Mouse (Mus musculus): ENCODE data around the gene Cd3g.
A peak's percentile ranks its signal among the peaks of the same experiment; 100 is the strongest.
"Not testable (repeated sequence)": the region's sequence is repeated elsewhere in the genome, so short reads cannot be mapped to it uniquely, and the experiment has no call there.

The Cd3g gene

GRCm38 (mm10) chr9:44985721-44986161 is 5.5 kb upstream of the Cd3g start:
- DNase-seq, result peak; percentile 58 to 60

- DNase-seq, result peak in 1 of 2 experiments; percentile 2
Observed at GRCm38 (mm10) chr9:44983001-44983400, 2.8 kb upstream of the Cd3g start.

GRCm38 (mm10) chr9:44982531-44982930 is 2.3 kb upstream of the Cd3g start:
- peak; percentile 52 to 58 for DNase-seq

- no peak for DNase-seq
Observed at GRCm38 (mm10) chr9:44982081-44982480, 1.9 kb upstream of the Cd3g start.

- peak; percentile 67 to 68 for DNase-seq
Observed at GRCm38 (mm10) chr9:44981676-44982075, 1.4 kb upstream of the Cd3g start, which contains the start of gene Cd3d. TSS of gene Cd3d (plus strand) at chr9:44981786.

- peak; percentile 34 to 53 for DNase-seq
Observed at GRCm38 (mm10) chr9:44981104-44981503, 873 bp upstream of the Cd3g start.

- peak; percentile 52 to 56 for DNase-seq
Observed at GRCm38 (mm10) chr9:44979806-44980205, 425 bp downstream of the Cd3g start.

- no peak for DNase-seq
Observed at GRCm38 (mm10) chr9:44977813-44978212, 2.4 kb downstream of the Cd3g start.

- DNase-seq, result peak in 1 of 2 experiments; percentile 45
Observed at GRCm38 (mm10) chr9:44969450-44969849, 10.8 kb downstream of the Cd3g start.

GRCm38 (mm10) chr9:44967763-44968162 is 12.5 kb downstream of the Cd3g start:
- DNase-seq, result not testable (repeated sequence)

GRCm38 (mm10) chr9:44966815-44967242 is 13.4 kb downstream of the Cd3g start:
- DNase-seq, result peak; percentile 85

- DNase-seq, result no peak
Observed at GRCm38 (mm10) chr9:44965833-44966466, 14.3 kb downstream of the Cd3g start.

- DNase-seq, result peak; percentile 99
Observed at GRCm38 (mm10) chr9:44965126-44965832, 15.0 kb downstream of the Cd3g start, which contains the start of gene Ube4a. TSS of gene Ube4a (minus strand) at chr9:44965600.

- peak; percentile 20 to 31 for DNase-seq
Observed at GRCm38 (mm10) chr9:44954432-44954831, 25.8 kb downstream of the Cd3g start.

- no peak for DNase-seq
Observed at GRCm38 (mm10) chr9:44947836-44948235, 32.4 kb downstream of the Cd3g start.

- no peak for DNase-seq
Observed at GRCm38 (mm10) chr9:44946185-44946695, 34.0 kb downstream of the Cd3g start.

GRCm38 (mm10) chr9:44942421-44942820 is 37.8 kb downstream of the Cd3g start:
- no peak for DNase-seq

- no peak for DNase-seq
Observed at GRCm38 (mm10) chr9:44941756-44942155, 38.5 kb downstream of the Cd3g start.

- DNase-seq, result no peak
Observed at GRCm38 (mm10) chr9:44921543-44921942, 58.7 kb downstream of the Cd3g start.

GRCm38 (mm10) chr9:44921123-44921468 is 59.1 kb downstream of the Cd3g start:
- no peak for DNase-seq

- DNase-seq, result peak; percentile 83 to 86
Observed at GRCm38 (mm10) chr9:44920374-44921122, 59.7 kb downstream of the Cd3g start, which contains the start of gene Atp5l. TSS of gene Atp5l (minus strand) at chr9:44920742.

GRCm38 (mm10) chr9:44919606-44920005 is 60.6 kb downstream of the Cd3g start:
- DNase-seq, result no peak
